Mouse (Mus musculus) gastrocnemius, adult 2 months (tissue): ENCODE measurements around the gene Ppm1h. TPM values are rescaled to one million over a fixed set of nuclear protein-coding genes. Genes with fewer than 3 reads are reported as not detected.
"Not testable (repeated sequence)": the region's sequence is repeated elsewhere in the genome, so short reads cannot be mapped to it uniquely, and the experiment has no call there.

Experiments used
- DNase-seq: peaks from one replicate; pipeline ENCODE4 v3.0.0; 2022
- H3K27ac ChIP-seq: fragments of 200-600 bp; 2 replicates; pipeline ENCODE4 v1.8.1; 2022; ENCODE audit warnings: mild to moderate bottlenecking
- H3K4me3 ChIP-seq: fragments of 200-600 bp; 2 replicates; pipeline ENCODE4 v1.8.1; 2022; ENCODE audit warnings: mild to moderate bottlenecking, moderate library complexity
- CTCF ChIP-seq: fragments of 200-600 bp; IDR thresholded peaks from 2 replicates; pipeline ENCODE4 v1.8.1; 2022; ENCODE audit warnings: antibody characterized with exemption, mild to moderate bottlenecking, moderate library complexity
- intact Hi-C: fragments of 180-260 bp; cut with DNase I; formaldehyde crosslinking; loops from one replicate; pipeline ENCODE4 v1.15.1; 2025
- total RNA-seq, 2 experiments: library from RNA; stranded (reverse); gene quantifications; 2 replicates each; pipeline ENCODE4 v1.2.3; 2021

Gene Ppm1h
- total RNA-seq, 2 experiments from 2014 or later, result 1.2 to 2.0 TPM

GRCm38 (mm10) chr10:122913393-122913792, 234.8 kb downstream of the Ppm1h start:
- intact Hi-C loops, result no loop called here
- H3K27ac ChIP-seq, result peak overlapping the region; percentile 83
- no peak for DNase-seq

GRCm38 (mm10) chr10:122915905-122916304, 237.3 kb downstream of the Ppm1h start:
- intact Hi-C loops, result loop anchor here (5.0 kb wide), 2 partner anchors 51 to 66 kb away; no protein-coding TSS in a partner anchor
- Histone ChIP-seq H3K4me3 (no peak overlapping the region), H3K27ac (no peak overlapping the region)
- DNase-seq, result no peak
- TF ChIP-seq CTCF, result no peak

More at GRCm38 (mm10) chr10:122913393-122913792, 234.8 kb downstream of the Ppm1h start:
- peak overlapping the region; percentile 66 for H3K4me3 ChIP-seq
- no peak for TF ChIP-seq CTCF

DNA sequence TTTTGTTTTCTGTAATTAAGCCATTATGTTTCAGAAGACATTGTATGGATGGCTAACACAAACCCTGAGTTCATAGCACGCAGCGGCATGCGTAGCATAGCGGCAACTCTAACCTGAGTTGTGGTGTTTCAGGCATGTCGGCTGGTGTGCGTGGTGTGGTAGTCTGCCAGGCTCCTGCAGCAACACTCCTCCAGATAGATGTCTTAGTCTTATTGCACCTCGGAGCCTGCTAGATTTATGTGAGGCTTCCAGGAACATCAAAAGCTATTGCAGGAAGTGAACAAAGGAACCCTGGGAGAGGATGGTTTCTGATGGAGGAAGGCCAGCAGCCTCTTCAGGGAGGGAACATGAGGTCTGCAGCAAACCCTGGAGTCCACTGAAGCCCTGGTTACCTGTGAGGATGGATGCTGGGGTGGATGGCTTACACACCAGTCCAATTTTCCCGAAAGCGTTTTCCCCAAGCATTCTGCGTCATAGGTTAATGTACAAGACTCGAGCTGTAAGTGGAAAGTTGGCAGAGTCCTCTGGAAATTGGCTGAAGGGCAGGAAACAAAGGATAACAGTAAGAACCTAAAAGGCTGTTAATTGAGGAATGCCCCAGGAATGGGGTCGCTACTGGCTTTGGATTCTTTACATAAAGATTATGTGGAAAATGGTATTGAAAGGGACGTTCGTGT, 239.2 kb downstream of the Ppm1h start:
- intact Hi-C loops, result loop anchor here (5.0 kb wide), 2 partner anchors 50 to 65 kb away; no protein-coding TSS in a partner anchor
- TF ChIP-seq CTCF, result no peak

GRCm38 (mm10) chr10:122918325-122918694, 239.7 kb downstream of the Ppm1h start:
- no peak overlapping the region for H3K4me3 ChIP-seq
- intact Hi-C loops, result loop anchor here (5.0 kb wide), 2 partner anchors 49 to 64 kb away; no protein-coding TSS in a partner anchor
- TF ChIP-seq CTCF, result no peak
- H3K27ac ChIP-seq, result no peak overlapping the region
- DNase-seq, result peak; percentile 66

More for the DNA sequence above, 239.2 kb downstream of the Ppm1h start:
- Histone ChIP-seq H3K27ac (no peak overlapping the region), H3K4me3 (no peak overlapping the region)
- DNase-seq, result no peak

GRCm38 (mm10) chr10:122918754-122919153, 240.2 kb downstream of the Ppm1h start:
- no peak for DNase-seq
- intact Hi-C loops, result loop anchor here (5.0 kb wide), 2 partner anchors 49 to 64 kb away; no protein-coding TSS in a partner anchor
- Histone ChIP-seq H3K27ac (no peak overlapping the region), H3K4me3 (no peak overlapping the region)
- no peak for TF ChIP-seq CTCF

GRCm38 (mm10) chr10:122919416-122919815, 240.9 kb downstream of the Ppm1h start:
- no peak for DNase-seq
- no peak overlapping the region for H3K4me3 ChIP-seq
- intact Hi-C loops, result loop anchor here (5.0 kb wide), 2 partner anchors 48 to 63 kb away; no protein-coding TSS in a partner anchor
- no peak overlapping the region for H3K27ac ChIP-seq
- TF ChIP-seq CTCF, result no peak

GRCm38 (mm10) chr10:122920218-122920795, 241.7 kb downstream of the Ppm1h start:
- DNase-seq, result no peak
- Histone ChIP-seq H3K27ac (no peak overlapping the region), H3K4me3 (no peak overlapping the region)
- intact Hi-C loops, result no loop called here
- no peak for TF ChIP-seq CTCF

GRCm38 (mm10) chr10:122922226-122922625, 243.7 kb downstream of the Ppm1h start:
- no peak overlapping the region for H3K27ac ChIP-seq
- intact Hi-C loops, result no loop called here
- no peak for DNase-seq
- TF ChIP-seq CTCF, result no peak
- H3K4me3 ChIP-seq, result no peak overlapping the region

- intact Hi-C loops, result not testable (repeated sequence)
These were observed 246.0 kb downstream of the Ppm1h start for GRCm38 (mm10) chr10:122924571-122924970.

GRCm38 (mm10) chr10:122926275-122926674, 247.7 kb downstream of the Ppm1h start:
- intact Hi-C loops, result no loop called here
- DNase-seq, result no peak
- Histone ChIP-seq H3K27ac (no peak overlapping the region), H3K4me3 (no peak overlapping the region)
- TF ChIP-seq CTCF, result no peak

More at GRCm38 (mm10) chr10:122924571-122924970, 246.0 kb downstream of the Ppm1h start:
- H3K27ac ChIP-seq, H3K4me3 ChIP-seq, DNase-seq: not testable (repeated sequence)

GRCm38 (mm10) chr10:122930520-122930919, 252.0 kb downstream of the Ppm1h start:
- DNase-seq, result no peak
- intact Hi-C loops, result no loop called here
- no peak for TF ChIP-seq CTCF

DNA sequence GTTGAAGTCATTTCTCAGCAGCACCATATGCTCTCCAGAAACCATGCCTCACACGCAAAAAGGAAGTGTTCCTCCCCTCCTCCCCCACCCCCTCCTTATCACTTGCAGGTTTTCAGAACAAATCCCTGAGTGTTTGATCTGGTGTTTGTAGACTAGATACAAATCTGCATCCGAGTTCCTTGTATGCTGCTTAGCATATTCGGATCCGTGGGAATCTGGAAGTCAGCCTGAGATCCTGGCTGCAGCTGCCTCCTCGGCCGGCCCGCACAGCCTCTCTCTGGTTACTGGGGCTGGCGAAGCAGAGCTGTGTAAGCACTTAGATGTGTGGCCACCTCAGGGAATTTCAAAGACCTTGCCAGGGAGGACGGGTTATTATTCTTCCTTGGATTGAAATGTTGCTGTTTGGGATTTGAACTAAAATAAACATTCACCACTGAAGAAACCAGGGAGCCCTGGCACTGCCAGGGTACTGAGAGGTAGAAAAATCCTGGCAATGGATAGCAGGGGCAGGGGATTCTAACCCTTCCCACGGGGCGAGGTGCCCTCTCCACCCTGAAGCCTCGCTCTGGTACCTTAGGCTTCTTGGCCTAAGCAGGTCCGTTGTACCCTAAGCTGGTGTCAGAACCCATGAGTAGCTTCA, 252.8 kb downstream of the Ppm1h start:
- no peak for TF ChIP-seq CTCF
- Histone ChIP-seq H3K27ac (peak overlapping the region; percentile 51; the same call in 1 of the 2 replicates), H3K4me3 (peak overlapping the region; percentile 33; the same call in 1 of the 2 replicates)
- intact Hi-C loops, result no loop called here
- DNase-seq, result peak; percentile 78

More at GRCm38 (mm10) chr10:122930520-122930919, 252.0 kb downstream of the Ppm1h start:
- H3K4me3 ChIP-seq, result no peak overlapping the region
- H3K27ac ChIP-seq, result no peak overlapping the region; the same call in 1 of the 2 replicates
